Mouse (Mus musculus): ENCODE data around the gene Atp6v1c2. TPM values are rescaled to one million over a fixed set of nuclear protein-coding genes. Genes with fewer than 3 reads are reported as not detected.

Gene Atp6v1c2
- total and polyA plus RNA-seq, 3 experiments, result 0.19 to 0.42 TPM; not detected in 1

DNA sequence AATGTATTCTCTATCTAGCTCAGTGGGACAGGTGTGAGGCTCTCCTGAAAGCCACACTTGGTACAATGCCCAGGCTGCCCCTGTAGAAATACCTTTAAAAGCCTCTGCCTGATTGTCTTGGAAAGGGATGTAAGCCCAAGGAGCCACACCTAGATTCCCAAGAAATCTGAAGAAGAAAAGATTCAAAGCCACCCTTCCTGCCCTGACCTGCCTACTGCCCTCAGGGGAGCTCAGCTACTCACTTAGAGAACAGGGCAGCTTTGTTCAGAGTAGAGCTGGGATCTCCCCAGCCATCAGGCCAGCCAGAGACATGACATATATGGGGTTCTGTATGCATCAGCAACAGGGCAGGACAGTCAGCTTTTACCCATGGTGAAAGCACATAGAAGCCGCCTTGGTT is 29.3 kb downstream of the Atp6v1c2 start:
- Histone ChIP-seq H3K79me2 (replicated peaks; ENCODE audit: control insufficient read depth, extremely low read depth, insufficient read depth, poor library complexity, severe bottlenecking) (no peaks in the 10 kb centered on the region), H3K36me3 (replicated peaks in 1 of 2; ENCODE audit: control insufficient read depth in 1 of 2, insufficient read depth in 1 of 2, low read length in 1 of 2) (no peaks in the 10 kb centered on the region), H3K4me2 (ENCODE audit: insufficient read depth, low read depth, poor library complexity, severe bottlenecking) (no peak overlapping the region), H3K27ac (ENCODE audit: insufficient read depth, low read depth) (no peak overlapping the region), H3K9ac (ENCODE audit: insufficient read depth, low read depth) (no peak overlapping the region), H3K4me3 (replicated peaks in 1 of 3; ENCODE audit: low read depth in 2 of 3, low read length in 2 of 3, poor library complexity in 1 of 3) (no peak overlapping the region), H3K4me1 (ENCODE audit: control insufficient read depth in 1 of 2, insufficient read depth in 2 of 2) (peaks cover 10 to 15% of the 10 kb centered on the region in 2 experiments), H3K9me3 (replicated peaks; ENCODE audit: low read length) (no peaks in the 10 kb centered on the region), H3K27me3 (replicated peaks) (peaks cover 2% of the 10 kb centered on the region)
- in situ Hi-C loops (cut with MboI; ENCODE audit: low pct_ligation_motif_present, low pct_unique_long_range_greater_than_20kb, low sequenced_read_pairs) (no loop called here), dilution Hi-C loops (cut with MboI; ENCODE audit: extremely low pct_ligation_motif_present, extremely low pct_unique_long_range_greater_than_20kb, low sequenced_read_pairs) (no loop called here)
- TF ChIP-seq NRF1 (IDR thresholded peaks at IDR 0.05; ENCODE audit: low read depth, low read length), result no peak
- TF ChIP-seq CTCF (conservative IDR thresholded peaks at IDR 0.05 in 1 of 2, IDR thresholded peaks at IDR 0.05 in 1 of 2; ENCODE audit: low read depth in 2 of 2, low read length in 2 of 2), result no peak
- TF ChIP-seq GABPA (IDR thresholded peaks at IDR 0.05; ENCODE audit: insufficient replicate concordance, low read depth, low read length), result no peak
- no peak for TF ChIP-seq MAFK (IDR thresholded peaks at IDR 0.05; ENCODE audit: insufficient replicate concordance, low read length)
- TF ChIP-seq HCFC1 (IDR thresholded peaks at IDR 0.05; ENCODE audit: low read depth, low read length), result no peak
- no peak for TF ChIP-seq SMC3 (IDR thresholded peaks at IDR 0.05; ENCODE audit: low read depth, low read length)
- no peak for TF ChIP-seq RCOR1 (conservative IDR thresholded peaks at IDR 0.05; ENCODE audit: low read depth, low read length)
- no peak for TF ChIP-seq TCF12 (IDR thresholded peaks at IDR 0.05; ENCODE audit: low read depth, low read length)
- TF ChIP-seq ELF1 (IDR thresholded peaks at IDR 0.05; ENCODE audit: low read depth, low read length), result no peak
- no peak for TF ChIP-seq EP300 (IDR thresholded peaks at IDR 0.05; ENCODE audit: low read length)
- no peak for TF ChIP-seq UBTF (IDR thresholded peaks at IDR 0.05; ENCODE audit: low read depth, low read length)
- TF ChIP-seq NELFE (IDR thresholded peaks at IDR 0.05; ENCODE audit: low read depth, low read length), result no peak
- no peak for TF ChIP-seq SIN3A (IDR thresholded peaks at IDR 0.05; ENCODE audit: low read length)
- no peak for TF ChIP-seq E2F4 (IDR thresholded peaks at IDR 0.05; ENCODE audit: insufficient replicate concordance, low read depth, low read length)
- TF ChIP-seq MAZ (IDR thresholded peaks at IDR 0.05; ENCODE audit: low read depth, low read length), result no peak
- DNase-seq (ENCODE audit: extremely low read depth), result no peak

GRCm38 (mm10) chr12:17296899-17297298 is 32.3 kb downstream of the Atp6v1c2 start:
- DNase-seq (ENCODE audit: extremely low read depth), result no peak
- dilution Hi-C loops (cut with MboI; ENCODE audit: extremely low pct_ligation_motif_present, extremely low pct_unique_long_range_greater_than_20kb, low sequenced_read_pairs) (no loop called here), in situ Hi-C loops (cut with MboI; ENCODE audit: low pct_ligation_motif_present, low pct_unique_long_range_greater_than_20kb, low sequenced_read_pairs) (no loop called here)
- H3K36me3 ChIP-seq (replicated peaks in 1 of 2; ENCODE audit: control insufficient read depth in 1 of 2, insufficient read depth in 1 of 2, low read length in 1 of 2), result no peaks in the 10 kb centered on the region
- H3K79me2 ChIP-seq (replicated peaks; ENCODE audit: control insufficient read depth, extremely low read depth, insufficient read depth, poor library complexity, severe bottlenecking), result no peaks in the 10 kb centered on the region
- H3K4me3 ChIP-seq (replicated peaks in 1 of 3; ENCODE audit: low read depth in 2 of 3, low read length in 2 of 3, poor library complexity in 1 of 3), result no peak overlapping the region
- no peaks in the 10 kb centered on the region for H3K27me3 ChIP-seq (replicated peaks)
- H3K4me1 ChIP-seq (ENCODE audit: control insufficient read depth in 1 of 2, insufficient read depth in 2 of 2), result peaks cover 10 to 15% of the 10 kb centered on the region in 2 experiments
- H3K4me2 ChIP-seq (ENCODE audit: insufficient read depth, low read depth, poor library complexity, severe bottlenecking), result no peak overlapping the region
- TF ChIP-seq MAZ (IDR thresholded peaks at IDR 0.05; ENCODE audit: low read depth, low read length) (no peak), UBTF (IDR thresholded peaks at IDR 0.05; ENCODE audit: low read depth, low read length) (no peak), RCOR1 (conservative IDR thresholded peaks at IDR 0.05; ENCODE audit: low read depth, low read length) (no peak), MAX (IDR thresholded peaks at IDR 0.05; ENCODE audit: low read length) (no peak), BHLHE40 (IDR thresholded peaks at IDR 0.05; ENCODE audit: low read depth, low read length) (no peak), POLR2A (IDR thresholded peaks at IDR 0.05; ENCODE audit: low read depth, low read length) (no peak), MEF2A (IDR thresholded peaks at IDR 0.05; ENCODE audit: borderline replicate concordance, low read depth, low read length) (no peak), USF1 (IDR thresholded peaks at IDR 0.05; ENCODE audit: low read depth, low read length) (no peak), USF2 (conservative IDR thresholded peaks at IDR 0.05; ENCODE audit: low read depth, low read length) (no peak), GABPA (IDR thresholded peaks at IDR 0.05; ENCODE audit: insufficient replicate concordance, low read depth, low read length) (no peak), MAFK (IDR thresholded peaks at IDR 0.05; ENCODE audit: insufficient replicate concordance, low read length) (no peak), ELF1 (IDR thresholded peaks at IDR 0.05; ENCODE audit: low read depth, low read length) (no peak), NELFE (IDR thresholded peaks at IDR 0.05; ENCODE audit: low read depth, low read length) (no peak), E2F4 (IDR thresholded peaks at IDR 0.05; ENCODE audit: insufficient replicate concordance, low read depth, low read length) (no peak)
- H3K9me3 ChIP-seq (replicated peaks; ENCODE audit: low read length), result no peaks in the 10 kb centered on the region
- H3K27ac ChIP-seq (ENCODE audit: insufficient read depth, low read depth), result no peak overlapping the region
- no peak overlapping the region for H3K9ac ChIP-seq (ENCODE audit: insufficient read depth, low read depth)

All from CH12.LX (cell line).